12 mouse cellular contexts compared by ENCODE assay signal in the genomic region with DNA sequence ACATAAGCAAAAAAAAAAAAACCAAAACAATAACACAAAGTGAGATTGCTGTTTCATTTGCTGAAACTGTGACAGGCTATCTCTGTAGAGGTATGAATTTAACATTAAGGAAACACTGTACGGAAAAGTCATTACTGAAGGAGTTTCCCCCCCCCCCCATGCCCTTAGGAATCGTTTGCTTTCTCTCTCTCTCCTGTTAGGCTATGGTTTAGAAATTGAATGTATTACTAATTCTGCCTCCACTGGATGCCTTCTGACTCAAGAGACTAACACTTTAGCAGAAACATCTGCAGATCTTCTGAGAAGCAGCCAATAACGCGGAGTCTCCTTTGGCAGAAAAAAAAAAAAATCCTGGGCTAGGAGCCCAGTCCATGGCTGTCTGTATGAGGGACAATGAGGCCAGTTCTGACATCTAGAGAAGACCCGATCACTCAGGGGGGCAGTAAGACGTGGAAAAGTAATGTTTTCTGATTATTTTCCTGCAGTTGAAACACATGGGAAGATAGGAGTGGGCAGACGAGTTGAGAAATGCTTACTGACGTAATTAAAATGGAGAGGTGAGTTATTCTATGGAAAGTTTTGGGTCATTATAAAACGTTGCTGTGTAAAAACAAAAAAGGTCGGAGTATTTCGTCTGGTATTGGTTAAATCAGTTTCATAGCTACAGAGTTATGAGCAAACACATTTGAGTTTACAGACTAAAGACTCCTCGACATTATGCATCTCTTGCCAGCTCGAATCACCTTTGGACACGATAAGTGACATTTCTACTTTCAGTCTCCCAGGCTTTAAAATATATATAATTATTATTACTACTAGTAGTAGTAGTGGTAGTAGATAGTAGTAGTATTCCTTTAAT. TPM values are rescaled to one million over a fixed set of nuclear protein-coding genes. Genes with fewer than 3 reads are reported as not detected.
DNase-seq lines count a peak whose midpoint lies in the region.
"Had no signal": no experiment of that assay in that cellular context is flagged by ENCODE, and none has a peak within 500 bp of the region (broad histone marks: within the 10 kb centered on the region; RNA-seq: fewer than 3 reads in every experiment).

No protein-coding gene starts in this region.

- peak; percentile 52 for DNase-seq in gastrocnemius, postnatal 25 days
- DNase-seq in gastrocnemius, postnatal 14 days: no peak
- peak; percentile 96 for DNase-seq in adipocyte (ENCODE audit: low spot score)
- peak; percentile 68 to 74 for DNase-seq in heart, postnatal 10 days
- DNase-seq in lung, postnatal 14 days: peak; percentile 23
- DNase-seq in adrenal gland, adult (ENCODE audit: inconsistent age in 2 of 2, low spot score in 1 of 2): no peak
- no peak for DNase-seq in ovary, postnatal 36 days (ENCODE audit: low spot score)
- no peak for DNase-seq in thymus, postnatal 0 days (ENCODE audit: low spot score)
- DNase-seq: cerebellum, adult 2 months; layer of hippocampus, adult 9-11 months; retina, postnatal 1 day had no signal

- intact Hi-C loops in gastrocnemius, postnatal 14 days (cut with DNase I; ENCODE audit: low total_unique reads): loop anchor here (10.0 kb wide), 1 partner anchor 56 kb away; a partner anchor contains a TSS
- intact Hi-C loops in heart, postnatal 10 days (cut with DNase I): no loop called here

RNA-seq across cellular contexts. Expression of a gene that starts 24.5 kb away (rescaled TPM):
- total RNA-seq in gastrocnemius, postnatal 25 days (2021): 10 to 100 TPM; 74.4 to 78.2 TPM
- total RNA-seq in gastrocnemius, postnatal 14 days (2021): 10 to 100 TPM; 72.1 to 73.9 TPM
- 100 to 1,000 TPM in 1 of 2 experiments, 10 to 100 TPM in 1; 99.3 to 106 TPM for total RNA-seq in heart, postnatal 10 days (2021)
- 145 and 147 TPM in 2 replicates for polyA plus RNA-seq in thymus, postnatal 0 days (2015; fragmentation: Nextera tagmentation; extraction: Ambion mirVana)

RNA-seq across cellular contexts. Expression of a gene that starts 43.9 kb away (rescaled TPM):
- total RNA-seq in gastrocnemius, postnatal 25 days (2021): 10 to 100 TPM; 10.4 to 11.0 TPM
- total RNA-seq in gastrocnemius, postnatal 14 days (2021): 10 to 100 TPM; 10.7 to 12.3 TPM
- total RNA-seq in heart, postnatal 10 days (2021): 10 to 100 TPM; 14.4 to 16.2 TPM
- 120 and 126 TPM in 2 replicates for polyA plus RNA-seq in thymus, postnatal 0 days (2015; fragmentation: Nextera tagmentation; extraction: Ambion mirVana)

RNA-seq across cellular contexts. Expression of a gene that starts 55.7 kb away (rescaled TPM):
- total RNA-seq in gastrocnemius, postnatal 25 days (2021): 1 to 10 TPM; 4.7 to 6.0 TPM
- 10 to 100 TPM; 10.6 to 11.3 TPM for total RNA-seq in gastrocnemius, postnatal 14 days (2021)
- 10 to 100 TPM; 20.4 to 25.2 TPM for total RNA-seq in heart, postnatal 10 days (2021)
- 7.4 and 8.4 TPM in 2 replicates for polyA plus RNA-seq in thymus, postnatal 0 days (2015; fragmentation: Nextera tagmentation; extraction: Ambion mirVana)
- polyA plus RNA-seq: G1E had no signal

Comparison
In these comparisons a context has a peak if more than half of its experiments do, and no peak if none do; other contexts are left out.
1. DNase-seq: peak in gastrocnemius, postnatal 25 days (single experiment), adipocyte (single experiment), heart, postnatal 10 days (2 of 2) and lung, postnatal 14 days (single experiment); none in gastrocnemius, postnatal 14 days (single experiment), adrenal gland, adult (0 of 2), ovary, postnatal 36 days (single experiment) and thymus, postnatal 0 days (single experiment).